Mouse (Mus musculus) neural tube, embryonic 12.5 days (tissue): ENCODE measurements around the gene Gria3. TPM values are rescaled to one million over a fixed set of nuclear protein-coding genes. Genes with fewer than 3 reads are reported as not detected.

ENCODE experiments used
- ATAC-seq: fragments of 200-750 bp; cut with Nextera tagmentation; 2 replicates; pipeline ENCODE4 v1.8.0; 2017; ENCODE audit warnings: low read depth, mild to moderate bottlenecking, moderate TSS enrichment, moderate library complexity; ENCODE audit not compliant: low FRiP score
- H3K27ac ChIP-seq: fragments of 300-500 bp; sonication (generic); 2 replicates; pipeline ENCODE4 v1.5.1; 2016
- H3K27me3 ChIP-seq: fragments of 300-500 bp; sonication (generic); replicated peaks from 2 replicates; pipeline ENCODE4 v1.6.1; 2016; ENCODE audit warnings: mild to moderate bottlenecking
- H3K36me3 ChIP-seq: fragments of 300-500 bp; sonication (generic); 2 replicates; pipeline ENCODE4 v1.6.1; 2016; ENCODE audit warnings: mild to moderate bottlenecking
- H3K4me1 ChIP-seq: fragments of 300-500 bp; sonication (generic); 2 replicates; pipeline ENCODE4 v1.6.1; 2016
- H3K4me2 ChIP-seq: fragments of 300-500 bp; sonication (generic); replicated peaks from 2 replicates; pipeline ENCODE4 v1.6.1; 2016; ENCODE audit warnings: mild to moderate bottlenecking
- H3K4me3 ChIP-seq: fragments of 300-500 bp; sonication (generic); 2 replicates; pipeline ENCODE4 v1.5.1; 2016
- H3K9ac ChIP-seq: fragments of 300-500 bp; sonication (generic); 2 replicates; pipeline ENCODE4 v1.6.1; 2016; ENCODE audit warnings: mild to moderate bottlenecking
- H3K9me3 ChIP-seq: fragments of 300-500 bp; sonication (generic); 2 replicates; pipeline ENCODE4 v1.6.1; 2016; ENCODE audit warnings: mild to moderate bottlenecking
- WGBS: fragments of 180-500 bp; shearing (Covaris S2); methylation state at CpG from one replicate; pipeline ENCODE4 v1.1.7; 2016; 5-methylcytosine and 5-hydroxymethylcytosine counted together
- polyA plus RNA-seq: library from polyadenylated mRNA; unstranded; fragments of >200 nt; fragmentation: Nextera tagmentation; extraction: Ambion mirVana; gene quantifications from 2 replicates; pipeline ENCODE4 v1.2.1, GENCODE M21; 2016

The Gria3 gene
- 6.4 and 6.7 TPM in 2 replicates for polyA plus RNA-seq

GRCm38 (mm10) chrX:41400058-41400904 lies at the start of gene Gria3:
Gene Gria3, plus strand, starts transcription at chrX:41400854.
- ATAC-seq, result peak; percentile 80
- H3K9ac ChIP-seq, result peak within 1 kb of the TSS; percentile 44
- no peaks in the 10 kb centered on the region for H3K4me1 ChIP-seq
- no peaks in the 10 kb centered on the region for H3K9me3 ChIP-seq
- H3K4me3 ChIP-seq, result peak within 1 kb of the TSS; percentile 42
- no peak within 1 kb of the TSS for H3K27ac ChIP-seq
- H3K4me2 ChIP-seq, result peak within 1 kb of the TSS; percentile 61
- no peaks in the 10 kb centered on the region for H3K36me3 ChIP-seq
- H3K27me3 ChIP-seq, result no peaks in the 10 kb centered on the region
- 17% methylated on average over 21 of the region's 21 CpGs for WGBS

DNA sequence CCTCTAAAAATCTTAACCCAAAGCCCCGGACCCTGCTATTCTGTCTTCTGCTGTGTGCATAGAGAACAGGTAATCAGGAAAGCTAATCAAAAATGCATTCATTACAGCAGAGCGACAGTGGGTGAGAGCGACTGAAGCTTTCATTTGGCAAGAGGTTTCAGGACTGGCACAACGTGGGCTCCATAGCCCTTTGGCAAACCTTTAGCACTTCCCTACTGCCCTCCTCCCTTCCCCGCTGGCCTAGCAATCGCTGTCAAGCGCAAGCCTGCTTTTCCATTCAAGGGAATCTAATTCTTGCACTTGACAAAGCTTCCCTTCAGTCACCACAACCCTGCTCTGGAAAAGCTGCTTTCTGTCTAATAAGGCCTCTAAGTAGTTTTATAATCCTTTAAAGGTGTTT lies 13.6 kb upstream of the Gria3 start:
- WGBS, result 56% methylated on average over 7 of the region's 7 CpGs
- Histone ChIP-seq H3K27me3 (no peaks in the 10 kb centered on the region), H3K36me3 (no peaks in the 10 kb centered on the region), H3K9me3 (no peaks in the 10 kb centered on the region), H3K9ac (no peak overlapping the region), H3K27ac (no peak overlapping the region), H3K4me2 (no peak overlapping the region), H3K4me1 (no peaks in the 10 kb centered on the region), H3K4me3 (no peak overlapping the region)
- ATAC-seq, result no peak

DNA sequence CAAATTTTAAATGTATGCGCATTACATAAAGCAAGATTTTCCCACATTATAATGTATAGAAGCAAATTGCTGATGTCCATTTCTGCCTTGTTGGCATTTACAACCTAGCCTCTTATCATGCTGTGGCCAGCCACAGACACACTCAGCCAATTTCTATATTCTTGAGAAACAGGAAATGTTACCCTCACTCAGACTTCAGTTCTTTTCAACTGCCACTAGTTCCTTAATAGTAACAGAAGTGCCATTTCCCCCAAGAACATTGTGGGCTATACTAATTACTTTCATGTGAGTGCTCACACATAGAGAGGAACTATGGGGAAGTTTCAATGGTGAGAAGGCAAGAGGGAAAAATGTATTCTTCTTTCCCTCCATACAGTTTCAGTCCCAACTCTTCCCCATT lies 11.6 kb upstream of the Gria3 start:
- 98% methylated on average over 1 of the region's 1 CpGs for WGBS
- Histone ChIP-seq H3K27me3 (no peaks in the 10 kb centered on the region), H3K4me3 (no peak overlapping the region), H3K4me1 (no peaks in the 10 kb centered on the region), H3K9me3 (no peaks in the 10 kb centered on the region), H3K36me3 (no peaks in the 10 kb centered on the region), H3K27ac (no peak overlapping the region), H3K9ac (no peak overlapping the region), H3K4me2 (no peak overlapping the region)
- no peak for ATAC-seq

DNA sequence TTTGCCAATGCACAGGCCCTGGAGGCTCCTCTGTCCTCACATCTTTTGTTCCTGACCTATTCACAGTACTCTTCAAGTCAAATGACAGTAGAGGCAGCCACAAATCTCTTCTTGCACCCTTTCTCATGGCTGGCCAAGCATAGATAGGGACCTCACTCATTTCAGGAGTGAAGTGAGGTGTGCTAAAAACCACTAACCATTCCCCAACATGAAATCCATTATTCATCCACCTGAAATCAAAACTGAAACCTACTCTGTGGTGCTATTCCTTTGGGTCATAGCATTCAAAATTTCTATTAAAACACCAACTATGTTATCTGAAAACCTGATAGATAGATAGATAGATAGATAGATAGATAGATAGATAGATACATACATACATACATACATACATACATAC lies 2.2 kb upstream of the Gria3 start:
- Histone ChIP-seq H3K36me3 (no peaks in the 10 kb centered on the region), H3K4me3 (no peak overlapping the region), H3K27me3 (no peaks in the 10 kb centered on the region), H3K9ac (no peak overlapping the region), H3K27ac (no peak overlapping the region), H3K9me3 (no peaks in the 10 kb centered on the region), H3K4me1 (no peaks in the 10 kb centered on the region), H3K4me2 (no peak overlapping the region)
- ATAC-seq, result no peak

DNA sequence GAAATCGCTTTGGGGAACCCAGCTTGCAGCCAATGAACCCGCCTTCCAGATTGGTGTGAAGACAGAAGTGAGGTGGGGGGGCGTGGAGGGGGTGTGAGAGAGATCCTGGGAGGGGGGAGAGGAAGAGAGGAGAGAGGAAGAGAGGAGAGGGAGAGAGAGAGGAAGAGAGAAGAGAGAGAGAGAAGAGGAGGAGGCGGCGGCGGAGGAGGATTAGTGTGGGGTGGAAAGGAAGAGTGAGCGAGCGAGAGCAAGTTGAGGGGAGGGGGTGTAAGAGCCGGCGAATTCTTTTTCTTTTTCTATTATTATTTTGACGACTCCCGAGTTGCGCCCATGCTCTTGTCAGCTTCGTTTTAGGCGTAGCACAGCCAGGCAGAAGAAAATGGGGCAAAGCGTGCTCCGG lies 532 bp downstream of the Gria3 start:
- H3K9me3 ChIP-seq, result no peaks in the 10 kb centered on the region
- H3K9ac ChIP-seq, result peak overlapping the region; percentile 44
- H3K27me3 ChIP-seq, result no peaks in the 10 kb centered on the region
- 15% methylated on average over 17 of the region's 17 CpGs for WGBS
- H3K4me1 ChIP-seq, result no peaks in the 10 kb centered on the region
- peak overlapping the region; percentile 42 for H3K4me3 ChIP-seq
- no peak overlapping the region for H3K27ac ChIP-seq
- no peak; the same call in 1 of the 2 replicates for ATAC-seq
- no peaks in the 10 kb centered on the region for H3K36me3 ChIP-seq
- H3K4me2 ChIP-seq, result peak overlapping the region; percentile 61

DNA sequence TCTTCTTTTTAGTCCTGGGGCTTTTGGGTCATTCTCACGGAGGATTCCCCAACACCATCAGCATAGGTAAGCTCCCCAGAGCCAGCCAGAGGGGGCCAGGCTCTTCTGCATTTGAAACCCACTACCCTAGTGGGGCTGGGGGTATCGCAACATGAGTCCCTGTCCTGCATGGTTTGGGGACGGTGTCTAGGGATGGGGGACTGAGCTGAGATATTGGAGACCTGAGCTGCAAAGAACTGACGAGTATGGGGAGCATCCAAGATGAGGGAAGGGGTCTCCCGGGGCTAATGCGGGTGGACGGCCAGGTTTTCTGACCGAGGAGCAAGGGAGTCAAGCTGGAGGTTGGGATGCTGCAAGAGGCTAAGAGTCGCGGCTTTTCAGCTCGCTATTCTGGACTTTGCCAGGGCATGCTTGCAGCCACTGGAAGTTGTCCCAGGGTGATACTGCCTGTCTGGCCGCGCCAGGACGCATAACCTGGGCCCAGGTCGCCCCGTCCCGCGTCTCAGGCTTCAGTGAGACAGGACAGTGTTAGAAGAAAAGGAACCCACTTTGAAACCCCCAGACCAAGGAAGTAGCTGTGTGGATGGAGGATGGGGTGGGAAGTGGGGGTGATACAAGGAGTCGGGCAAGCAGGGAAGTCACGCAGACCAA lies 1.1 kb downstream of the Gria3 start:
- no peaks in the 10 kb centered on the region for H3K36me3 ChIP-seq
- H3K27me3 ChIP-seq, result no peaks in the 10 kb centered on the region
- H3K9me3 ChIP-seq, result no peaks in the 10 kb centered on the region
- 17% methylated on average over 20 of the region's 20 CpGs for WGBS
- peak overlapping the region; percentile 44 for H3K9ac ChIP-seq
- H3K4me2 ChIP-seq, result peak overlapping the region; percentile 61
- ATAC-seq, result peak; percentile 41
- no peaks in the 10 kb centered on the region for H3K4me1 ChIP-seq
- H3K4me3 ChIP-seq, result peak overlapping the region; percentile 42
- no peak overlapping the region for H3K27ac ChIP-seq

- 19% methylated on average over 6 of the region's 6 CpGs for WGBS
- Histone ChIP-seq H3K9me3 (no peaks in the 10 kb centered on the region), H3K27ac (no peak overlapping the region), H3K36me3 (no peaks in the 10 kb centered on the region), H3K4me3 (peak overlapping the region; percentile 42; the same call in 1 of the 2 replicates), H3K4me1 (no peaks in the 10 kb centered on the region), H3K4me2 (peak overlapping the region; percentile 61), H3K27me3 (no peaks in the 10 kb centered on the region), H3K9ac (no peak overlapping the region)
- ATAC-seq, result no peak
Measured at GRCm38 (mm10) chrX:41402656-41403055, 2.0 kb downstream of the Gria3 start.

GRCm38 (mm10) chrX:41406288-41406687 lies 5.6 kb downstream of the Gria3 start:
- H3K4me1 ChIP-seq, result no peaks in the 10 kb centered on the region
- H3K4me3 ChIP-seq, result no peak overlapping the region
- H3K36me3 ChIP-seq, result no peaks in the 10 kb centered on the region
- no peak for ATAC-seq
- 48% methylated on average over 9 of the region's 9 CpGs for WGBS
- H3K27me3 ChIP-seq, result no peaks in the 10 kb centered on the region
- H3K27ac ChIP-seq, result no peak overlapping the region
- H3K9ac ChIP-seq, result no peak overlapping the region
- no peak overlapping the region for H3K4me2 ChIP-seq
- no peaks in the 10 kb centered on the region for H3K9me3 ChIP-seq

GRCm38 (mm10) chrX:41409791-41410190 lies 9.1 kb downstream of the Gria3 start:
- H3K4me3 ChIP-seq, result no peak overlapping the region

GRCm38 (mm10) chrX:41425651-41426050 lies 25.0 kb downstream of the Gria3 start:
- ATAC-seq, result peak; percentile 81
- H3K9ac ChIP-seq, result no peak overlapping the region
- no peak overlapping the region for H3K27ac ChIP-seq
- no peak overlapping the region for H3K4me2 ChIP-seq
- H3K4me1 ChIP-seq, result no peaks in the 10 kb centered on the region
- 30% methylated on average over 6 of the region's 6 CpGs for WGBS
- no peaks in the 10 kb centered on the region for H3K27me3 ChIP-seq
- H3K4me3 ChIP-seq, result no peak overlapping the region
- H3K9me3 ChIP-seq, result no peaks in the 10 kb centered on the region
- no peaks in the 10 kb centered on the region for H3K36me3 ChIP-seq

More at GRCm38 (mm10) chrX:41409791-41410190, 9.1 kb downstream of the Gria3 start:
- no peak for ATAC-seq
- H3K27ac ChIP-seq, result no peak overlapping the region
- no peaks in the 10 kb centered on the region for H3K27me3 ChIP-seq
- H3K9me3 ChIP-seq, result no peaks in the 10 kb centered on the region
- no peaks in the 10 kb centered on the region for H3K36me3 ChIP-seq
- WGBS, result 50% methylated on average over 1 of the region's 1 CpGs
- H3K4me1 ChIP-seq, result no peaks in the 10 kb centered on the region
- no peak overlapping the region for H3K4me2 ChIP-seq
- H3K9ac ChIP-seq, result no peak overlapping the region

GRCm38 (mm10) chrX:41428011-41428410 lies 27.4 kb downstream of the Gria3 start:
- 79% methylated on average over 5 of the region's 5 CpGs for WGBS
- Histone ChIP-seq H3K36me3 (no peaks in the 10 kb centered on the region), H3K9me3 (no peaks in the 10 kb centered on the region), H3K27me3 (no peaks in the 10 kb centered on the region), H3K4me3 (no peak overlapping the region), H3K4me2 (no peak overlapping the region), H3K4me1 (no peaks in the 10 kb centered on the region), H3K9ac (no peak overlapping the region), H3K27ac (no peak overlapping the region)
- ATAC-seq, result no peak

- H3K9ac ChIP-seq, result no peak overlapping the region
- no peak overlapping the region for H3K4me3 ChIP-seq
- H3K36me3 ChIP-seq, result no peaks in the 10 kb centered on the region
- no peak overlapping the region for H3K4me2 ChIP-seq
- no peaks in the 10 kb centered on the region for H3K4me1 ChIP-seq
- no peaks in the 10 kb centered on the region for H3K27me3 ChIP-seq
- no peak overlapping the region for H3K27ac ChIP-seq
- no peak for ATAC-seq
- 38% methylated on average over 1 of the region's 1 CpGs for WGBS
- no peaks in the 10 kb centered on the region for H3K9me3 ChIP-seq
Measured at GRCm38 (mm10) chrX:41435541-41435940, 34.9 kb downstream of the Gria3 start.
